Mouse (Mus musculus): ENCODE data around the gene Cd200r1.

DNA sequence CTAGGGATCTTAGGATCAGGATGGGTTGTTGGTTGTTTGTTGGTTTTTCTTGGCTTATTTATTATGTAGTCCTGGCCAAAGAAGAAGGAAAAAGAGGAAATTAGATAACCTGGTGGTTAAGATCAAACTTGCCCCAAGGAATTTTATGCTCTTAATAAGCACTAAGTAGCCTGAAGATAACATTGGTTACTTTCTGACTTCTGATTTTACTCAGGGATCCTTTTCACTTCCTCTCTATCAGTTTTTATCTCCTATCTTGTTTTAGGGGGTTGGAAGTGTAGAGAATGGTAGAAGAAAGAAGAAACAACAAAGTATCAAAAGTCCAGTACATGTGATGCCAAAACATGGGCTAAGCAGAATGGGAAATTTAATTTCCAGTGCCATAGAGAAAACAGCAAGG, 40.4 kb downstream of the Cd200r1 start:
- TF ChIP-seq CTCF (IDR thresholded peaks at IDR 0.05; ENCODE audit: control insufficient read depth, insufficient read depth, insufficient replicate concordance, low read depth, low read length) (no peak), POLR2A (IDR thresholded peaks at IDR 0.05; ENCODE audit: control insufficient read depth, low read depth, low read length) (no peak)
